Mouse (Mus musculus): ENCODE data around the gene Zfp777.

DNA sequence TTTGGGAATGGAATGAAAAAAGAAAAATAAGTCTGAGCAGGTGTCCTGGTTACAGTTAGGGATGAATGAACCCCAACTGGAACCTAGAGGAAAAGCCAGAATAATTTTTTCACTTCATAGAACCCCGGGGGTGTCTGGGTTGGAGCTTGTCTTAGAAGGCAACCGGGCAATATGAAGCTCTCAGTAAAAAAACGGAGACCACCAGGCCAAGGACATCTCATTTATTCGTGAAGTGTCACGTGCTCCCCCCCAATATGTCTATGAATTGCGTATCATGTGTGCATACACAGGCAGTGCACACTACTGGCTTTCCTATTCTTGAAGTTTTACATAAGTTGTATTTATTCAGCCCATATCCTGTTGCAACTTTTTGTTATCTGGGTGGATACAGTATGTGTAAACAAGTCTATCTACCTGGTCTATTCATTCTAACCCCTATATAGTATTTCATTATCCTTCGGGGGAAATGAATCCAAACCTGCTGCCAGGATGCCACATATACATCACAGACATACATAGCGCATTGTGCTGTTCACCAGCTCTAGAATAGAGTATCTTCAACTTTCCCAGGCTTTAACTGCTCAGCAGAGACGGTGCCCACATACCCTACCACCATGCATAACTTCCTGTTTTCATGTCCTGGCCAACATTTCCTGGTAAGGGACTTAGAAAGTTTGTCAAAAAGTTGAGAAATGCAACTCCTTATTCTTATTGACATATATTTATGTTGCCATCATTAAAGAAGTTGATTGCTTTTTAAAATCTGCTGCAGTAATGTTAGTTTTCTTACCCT lies 758 bp upstream of the Zfp777 start:
- no peak for TF ChIP-seq POLR2A (IDR thresholded peaks at IDR 0.05; ENCODE audit: borderline replicate concordance, insufficient read depth, low read length)
- no peak for TF ChIP-seq CTCF (IDR thresholded peaks at IDR 0.05; ENCODE audit: borderline replicate concordance, insufficient read depth, low read depth, low read length)
